Mouse (Mus musculus) gastrocnemius, postnatal 14 days (tissue): ENCODE data around the gene Chl1. TPM values are rescaled to one million over a fixed set of nuclear protein-coding genes. Genes with fewer than 3 reads are reported as not detected.

Source experiments
- DNase-seq: peaks from one replicate; pipeline ENCODE4 v3.0.0; 2021; ENCODE audit warnings: mixed read lengths
- intact Hi-C: fragments of 180-260 bp; cut with DNase I; formaldehyde crosslinking; loops from one replicate; pipeline ENCODE4 v1.15.1; 2025; ENCODE audit warnings: low total_unique reads
- total RNA-seq, 2 experiments: library from RNA; stranded (reverse); gene quantifications; 2 replicates each; pipeline ENCODE4 v1.2.3; 2021

The Chl1 gene
- total RNA-seq, 2 experiments from 2014 or later, result 1.1 to 1.3 TPM

DNA sequence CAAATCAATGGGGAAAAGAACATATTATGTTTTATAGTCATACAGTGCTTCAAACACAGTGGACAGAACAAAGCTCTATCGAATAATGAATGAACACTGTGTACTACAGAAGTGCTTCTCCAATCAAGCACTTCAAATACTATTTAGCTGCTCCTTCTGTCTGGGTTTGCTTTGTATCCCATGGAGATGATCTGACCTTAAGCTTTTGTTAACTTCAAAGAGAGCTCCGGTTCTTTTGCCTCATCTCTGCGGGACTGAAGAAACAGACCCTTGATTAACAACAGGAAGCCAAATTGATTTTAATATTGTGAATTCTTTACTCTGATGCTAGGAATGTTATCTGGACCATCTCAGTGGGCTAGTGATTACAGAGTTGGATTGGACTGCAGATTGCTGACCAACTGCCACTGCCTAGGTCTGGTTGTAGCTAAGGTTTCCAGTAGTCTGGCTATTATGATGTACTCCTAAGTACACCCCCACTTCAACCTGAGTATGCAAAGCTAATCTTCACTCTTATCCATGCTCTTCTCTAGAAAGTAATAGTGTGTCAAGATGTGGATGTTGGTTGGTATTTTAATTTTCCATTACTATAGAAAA is 111.8 kb downstream of the Chl1 start:
- intact Hi-C loops, result no loop called here

DNA sequence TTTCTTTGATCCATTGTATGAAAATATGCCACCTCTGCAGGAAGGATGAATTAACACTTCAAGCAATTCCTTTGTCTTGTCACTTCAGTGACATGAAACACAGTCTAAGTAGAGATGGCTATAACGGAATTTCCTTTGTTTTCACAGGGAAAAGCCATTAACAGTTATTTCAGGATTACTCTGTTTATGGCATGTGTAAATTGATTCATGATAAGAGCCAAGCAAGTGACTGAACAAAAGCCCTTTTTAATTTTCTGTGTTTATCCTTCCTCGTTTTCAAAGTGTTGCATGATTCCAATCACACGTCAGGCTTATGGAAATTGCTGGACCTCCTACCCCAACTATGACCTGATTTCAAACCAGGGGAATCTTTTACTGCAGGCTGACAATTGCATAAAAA is 122.5 kb downstream of the Chl1 start:
- intact Hi-C loops, result no loop called here
- DNase-seq, result no peak

More for the DNA sequence above, 111.8 kb downstream of the Chl1 start:
- no peak for DNase-seq

DNA sequence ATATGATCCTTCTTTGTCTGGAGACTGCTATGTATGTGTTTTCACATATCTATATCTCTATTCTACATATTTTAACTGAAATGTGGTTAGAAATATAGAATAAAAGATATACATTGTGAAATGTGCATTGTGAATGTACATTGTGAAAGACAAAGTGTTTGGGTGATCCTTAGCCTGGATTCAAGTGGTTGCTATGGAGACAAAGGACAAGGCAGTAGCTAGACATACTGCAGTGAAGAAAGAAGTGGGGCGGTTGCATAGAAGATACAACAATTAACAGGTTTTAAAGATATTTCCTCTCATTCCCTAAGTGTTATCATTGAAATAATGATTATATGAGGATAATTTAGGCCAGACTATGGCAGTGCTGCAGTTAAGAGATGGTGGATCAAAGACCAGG is 146.4 kb downstream of the Chl1 start:
- DNase-seq, result no peak
- intact Hi-C loops, result no loop called here

DNA sequence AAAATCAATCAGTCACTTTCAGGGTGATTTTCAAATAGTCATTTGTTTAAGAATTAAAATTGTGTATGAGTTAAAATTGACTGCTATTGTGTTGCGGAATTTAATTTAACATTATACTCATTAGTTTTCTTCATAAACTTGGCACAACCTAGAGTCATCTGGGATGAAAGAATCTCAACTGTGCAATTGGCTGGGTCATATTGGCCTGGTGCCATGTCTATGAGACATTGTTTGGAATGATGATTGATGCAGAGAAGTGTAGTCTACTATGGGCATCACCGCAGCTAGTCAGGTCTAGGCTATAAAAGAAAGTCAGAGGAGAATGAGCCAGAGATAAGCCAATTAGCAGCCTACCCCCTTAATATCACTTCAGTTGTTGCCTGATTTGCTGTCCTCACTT is 148.8 kb downstream of the Chl1 start:
- no peak for DNase-seq
- intact Hi-C loops, result no loop called here

DNA sequence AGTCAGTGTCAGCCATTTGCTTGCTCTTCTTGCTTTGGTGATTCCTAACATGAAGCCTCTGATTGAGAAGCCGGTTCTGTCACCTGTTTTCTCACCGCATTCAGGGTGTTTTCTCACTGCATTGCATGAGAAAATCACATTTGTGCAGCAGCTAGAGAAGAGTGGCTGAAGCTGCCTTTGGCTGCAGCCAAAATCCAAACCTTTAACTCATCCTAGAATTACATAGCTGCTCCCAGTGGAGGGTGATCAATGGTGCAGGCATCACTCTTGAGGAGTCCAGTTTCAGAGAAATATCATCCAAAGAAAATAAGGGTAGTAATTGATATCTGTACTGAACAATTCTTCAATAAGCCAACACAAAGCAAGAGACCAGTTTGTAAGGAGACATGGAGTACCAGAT is 154.8 kb downstream of the Chl1 start:
- intact Hi-C loops, result no loop called here
- no peak for DNase-seq

DNA sequence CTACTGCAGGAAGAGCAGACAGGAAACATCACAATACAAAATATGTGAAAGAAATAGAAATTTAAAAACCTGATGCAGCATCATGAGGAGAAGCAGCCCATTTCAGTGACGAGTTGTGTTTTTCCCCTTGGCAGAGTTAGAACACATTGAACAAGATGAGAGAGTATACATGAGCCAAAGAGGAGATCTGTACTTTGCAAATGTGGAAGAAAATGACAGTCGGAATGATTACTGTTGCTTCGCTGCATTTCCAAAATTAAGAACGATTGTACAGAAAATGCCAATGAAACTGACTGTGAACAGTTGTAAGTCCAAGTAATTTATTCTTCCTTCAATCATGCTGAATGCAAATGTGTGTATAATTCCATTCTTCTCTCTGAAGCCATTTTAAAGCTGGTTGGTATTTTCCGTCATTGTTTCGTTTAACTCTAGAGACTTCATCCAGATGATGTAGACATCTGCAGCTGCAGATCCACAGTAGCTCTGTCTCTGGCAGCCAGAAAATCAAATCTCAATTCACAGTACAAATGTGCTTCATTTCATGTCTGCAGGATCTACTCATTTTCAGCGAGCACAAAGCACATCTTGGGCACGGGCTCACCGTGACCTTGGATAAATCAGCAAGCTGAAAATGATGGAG is 155.4 kb downstream of the Chl1 start:
- intact Hi-C loops, result no loop called here
- DNase-seq, result no peak

DNA sequence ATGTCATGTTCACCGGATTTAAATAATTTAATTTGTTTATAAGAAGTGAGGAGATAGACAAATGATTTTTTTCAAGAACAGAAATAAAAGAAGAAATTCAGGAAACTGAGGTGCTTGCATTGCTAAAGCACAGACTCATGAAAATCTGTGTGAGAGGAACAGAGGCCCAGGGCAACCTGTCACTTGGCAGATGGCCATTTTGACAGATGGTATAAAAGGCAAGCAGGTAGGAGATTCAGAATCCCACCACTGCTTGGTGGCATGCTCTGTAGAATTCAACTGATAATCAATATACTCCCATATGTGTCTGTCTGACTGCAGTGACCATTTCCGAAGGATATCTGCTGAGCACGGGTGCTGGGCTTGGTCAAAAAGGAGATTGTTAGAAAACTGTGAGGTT is 162.7 kb downstream of the Chl1 start:
- DNase-seq, result no peak
- intact Hi-C loops, result no loop called here

DNA sequence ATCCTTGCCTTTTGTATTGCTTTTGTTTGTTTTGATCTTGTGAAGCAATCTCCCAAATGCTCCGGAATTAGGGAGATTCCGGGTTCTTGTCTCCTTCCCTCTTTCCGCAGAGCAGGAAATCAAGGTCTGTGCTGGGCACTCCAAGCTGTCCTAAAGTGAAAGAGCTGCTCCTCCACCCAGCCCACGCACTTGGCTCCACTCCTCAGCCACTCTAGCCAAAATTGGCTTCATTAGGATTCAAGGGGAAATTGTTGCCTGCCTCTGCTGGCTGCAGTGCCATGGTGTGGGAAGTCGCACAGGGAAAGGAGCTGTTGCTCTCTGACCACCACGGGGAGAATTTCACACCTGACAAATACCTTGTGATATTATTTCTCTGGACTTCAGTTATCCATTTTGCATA is 163.9 kb downstream of the Chl1 start:
- DNase-seq, result peak; percentile 32
- intact Hi-C loops, result no loop called here

DNA sequence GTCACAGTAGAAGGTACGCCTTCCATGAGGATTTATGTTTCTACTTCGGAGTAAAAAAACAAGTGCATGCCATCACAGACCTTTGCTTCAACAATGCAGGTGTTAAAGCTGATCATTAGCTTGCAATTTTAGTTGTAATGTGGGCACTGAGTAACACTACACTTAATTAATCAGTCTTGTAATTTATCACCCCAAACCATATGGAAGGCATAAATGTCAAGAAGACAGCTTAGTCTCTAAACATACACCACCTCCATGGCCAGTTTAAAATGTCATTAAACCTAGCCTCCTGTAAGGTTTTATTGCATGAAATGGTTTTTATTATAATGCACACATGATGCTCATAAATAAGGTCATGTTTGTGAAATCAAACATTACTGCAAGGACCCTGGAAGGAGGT is 164.8 kb downstream of the Chl1 start:
- intact Hi-C loops, result no loop called here
- DNase-seq, result no peak

DNA sequence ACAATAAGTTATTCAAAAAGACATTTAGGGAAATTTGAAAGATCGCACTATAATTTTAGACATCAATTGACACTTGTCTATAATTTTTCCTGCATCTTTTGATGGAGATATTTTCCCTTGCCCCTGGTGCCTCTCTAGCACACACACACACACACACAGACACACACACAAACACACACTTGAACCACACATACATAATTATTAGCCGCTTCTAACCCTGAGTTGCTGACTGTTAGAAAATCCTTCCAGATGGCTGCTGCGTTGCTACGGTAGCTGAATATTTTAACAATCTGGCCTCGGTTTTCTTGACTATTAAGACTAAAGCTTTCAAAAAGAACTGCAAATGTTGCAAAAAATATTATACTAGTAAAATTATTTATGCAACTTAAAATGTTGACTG is 166.3 kb downstream of the Chl1 start:
- DNase-seq, result no peak
- intact Hi-C loops, result no loop called here

DNA sequence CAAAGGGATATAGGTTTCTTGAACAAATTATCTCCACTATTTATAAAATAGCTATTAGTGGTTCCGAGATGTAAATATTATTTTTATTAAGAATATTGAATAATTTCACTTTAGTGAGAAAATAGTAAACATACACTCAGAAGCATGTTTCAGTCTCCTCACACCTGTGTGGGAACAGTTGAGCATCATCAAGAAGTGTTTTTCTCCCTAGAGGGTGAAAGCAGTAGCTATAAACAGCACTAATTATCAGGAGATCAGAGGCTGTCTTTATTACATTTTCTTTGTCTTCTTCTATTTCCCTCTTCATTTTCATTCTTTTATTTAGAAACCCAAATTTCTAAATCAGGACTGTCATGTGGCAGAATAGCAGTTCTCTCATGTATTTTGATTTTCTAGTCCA is 166.7 kb downstream of the Chl1 start:
- intact Hi-C loops, result no loop called here
- DNase-seq, result no peak

DNA sequence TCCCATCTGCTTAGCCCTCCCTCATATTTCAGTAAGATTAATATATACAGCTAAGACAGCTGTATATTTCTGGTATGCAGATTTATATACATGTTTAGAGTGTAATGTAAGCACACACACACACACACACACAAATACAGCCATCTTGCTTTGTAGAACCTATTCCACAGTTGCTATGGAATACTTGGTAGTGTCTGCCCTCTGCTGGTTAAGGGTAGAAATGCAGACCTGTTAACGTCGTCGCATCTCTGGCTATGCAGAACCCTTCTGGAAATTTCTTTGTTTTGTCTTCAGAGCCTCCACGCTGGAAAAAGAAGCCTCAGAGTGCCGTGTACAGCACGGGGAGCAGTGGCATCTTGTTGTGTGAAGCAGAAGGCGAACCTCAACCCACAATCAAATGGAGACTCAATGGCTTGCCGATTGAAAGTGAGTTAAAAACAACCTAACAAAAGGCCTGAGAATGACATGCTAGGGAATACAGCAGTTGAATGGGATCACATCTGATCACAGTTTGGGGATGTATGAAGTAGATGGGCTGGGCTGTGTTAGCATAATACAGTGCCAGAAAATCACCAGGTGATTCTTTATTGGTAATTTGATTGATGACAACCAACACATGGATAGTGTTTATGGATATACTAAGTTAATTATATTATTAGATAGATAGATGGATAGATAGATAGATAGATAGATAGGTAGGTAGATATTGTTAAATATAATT is 172.6 kb downstream of the Chl1 start:
- intact Hi-C loops, result loop anchor here (5.0 kb wide), 1 partner anchor 376 kb away; no protein-coding TSS in a partner anchor
- DNase-seq, result peak; percentile 9

DNA sequence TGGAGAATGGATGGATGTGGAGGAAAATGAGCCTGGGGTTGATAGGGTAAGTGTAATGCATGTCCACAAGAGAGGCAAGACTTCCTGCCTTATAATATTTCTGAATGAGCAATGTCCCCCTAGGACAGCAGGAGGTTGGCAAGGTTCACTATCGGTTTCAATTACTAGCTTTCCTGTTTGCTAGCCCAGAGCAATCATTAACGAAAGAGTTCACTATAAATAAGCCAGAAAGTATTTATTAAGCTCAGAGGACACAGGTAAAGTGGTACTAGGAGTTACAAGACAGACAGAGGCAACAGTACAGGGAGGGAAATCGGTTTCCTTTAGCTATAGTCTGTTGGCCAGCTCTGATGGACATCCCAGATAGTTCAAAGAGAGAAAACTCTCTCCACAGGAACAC is 182.1 kb downstream of the Chl1 start:
- intact Hi-C loops, result no loop called here
- DNase-seq, result no peak

DNA sequence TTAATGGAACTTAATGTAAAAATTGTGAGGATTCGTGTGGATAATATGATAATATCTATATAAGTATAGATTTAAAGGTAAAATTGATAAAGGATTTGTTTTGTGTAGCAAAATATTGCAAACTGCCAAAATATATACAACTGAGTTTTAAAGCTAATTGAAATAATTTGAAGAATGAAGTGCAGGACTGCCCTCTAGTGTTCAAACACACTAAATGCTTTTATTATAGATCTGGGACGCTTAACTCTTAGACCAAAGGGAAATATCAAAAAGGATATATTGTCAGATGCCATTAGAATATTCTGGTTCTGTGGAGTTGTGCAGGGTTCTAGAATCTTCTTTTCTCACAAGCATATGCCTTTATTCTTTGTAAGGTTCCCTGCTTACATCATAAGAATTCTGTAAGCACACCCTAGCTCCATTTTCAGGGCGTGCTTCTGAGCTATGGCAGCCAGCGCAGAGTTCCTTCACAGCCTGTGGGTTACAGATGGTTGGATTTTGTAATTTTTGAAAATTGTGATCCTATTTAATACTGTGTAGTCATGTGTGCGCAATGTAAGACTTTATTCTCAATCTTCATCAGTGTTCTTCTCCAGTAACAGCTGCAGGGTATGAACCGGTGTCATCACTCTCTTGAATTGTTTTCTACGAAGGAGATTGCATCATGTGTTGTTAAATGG is 187.1 kb downstream of the Chl1 start:
- intact Hi-C loops, result no loop called here
- DNase-seq, result no peak

DNA sequence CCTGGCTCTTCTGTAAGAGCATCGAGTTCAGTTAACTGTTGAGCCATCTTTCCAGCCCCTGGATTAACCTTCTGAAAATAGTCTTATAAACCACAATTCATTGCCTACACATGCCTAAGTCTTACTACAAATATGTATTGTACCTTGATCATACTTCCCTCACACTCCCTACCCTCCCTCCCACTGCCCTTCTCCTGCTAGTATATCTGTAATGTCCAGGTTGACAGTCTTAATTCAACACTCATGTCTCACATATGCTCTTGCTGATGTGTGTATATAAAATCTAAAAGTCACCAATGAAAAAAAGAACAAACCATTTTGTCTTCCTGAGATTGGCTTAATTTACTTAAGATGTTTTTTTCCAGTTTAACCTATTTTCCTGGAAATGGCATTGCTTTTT is 189.1 kb downstream of the Chl1 start:
- no peak for DNase-seq
- intact Hi-C loops, result no loop called here

DNA sequence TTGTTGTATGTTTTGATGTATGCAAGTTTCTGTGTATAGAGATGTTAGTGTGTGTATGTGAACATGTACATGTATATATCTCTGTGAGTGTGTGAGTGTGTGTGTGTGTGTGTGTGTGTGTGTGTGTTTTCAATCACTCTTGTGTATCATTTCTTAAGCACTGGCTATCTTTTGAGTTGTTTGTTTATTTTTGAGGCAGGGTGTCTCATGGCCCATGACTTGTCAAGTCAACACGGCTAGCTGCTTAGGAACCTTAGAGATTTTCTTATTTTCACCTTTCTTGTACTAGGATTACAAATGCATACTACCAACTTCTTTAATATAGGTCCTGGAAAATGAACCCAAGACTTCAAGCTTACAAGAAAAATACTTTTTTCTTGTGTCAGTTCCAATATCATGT is 189.5 kb downstream of the Chl1 start:
- intact Hi-C loops, result no loop called here
- no peak for DNase-seq

DNA sequence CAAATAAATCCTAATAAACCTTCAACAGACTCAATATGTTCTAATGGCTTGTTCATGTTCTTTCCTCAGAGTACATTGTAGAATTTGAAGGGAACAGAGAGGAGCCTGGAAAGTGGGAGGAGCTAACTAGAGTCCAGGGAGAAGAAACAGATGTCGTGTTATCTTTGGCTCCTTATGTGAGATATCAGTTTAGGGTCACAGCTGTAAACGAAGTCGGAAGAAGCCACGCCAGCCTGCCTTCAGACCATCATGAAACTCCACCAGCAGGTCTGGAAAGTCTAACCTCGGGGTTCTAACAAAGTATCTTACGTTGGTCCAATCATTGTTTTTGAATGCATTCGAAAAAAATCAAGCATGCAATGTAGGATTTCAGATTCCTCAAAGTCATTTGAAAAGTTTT is 189.9 kb downstream of the Chl1 start:
- intact Hi-C loops, result no loop called here
- DNase-seq, result no peak

DNA sequence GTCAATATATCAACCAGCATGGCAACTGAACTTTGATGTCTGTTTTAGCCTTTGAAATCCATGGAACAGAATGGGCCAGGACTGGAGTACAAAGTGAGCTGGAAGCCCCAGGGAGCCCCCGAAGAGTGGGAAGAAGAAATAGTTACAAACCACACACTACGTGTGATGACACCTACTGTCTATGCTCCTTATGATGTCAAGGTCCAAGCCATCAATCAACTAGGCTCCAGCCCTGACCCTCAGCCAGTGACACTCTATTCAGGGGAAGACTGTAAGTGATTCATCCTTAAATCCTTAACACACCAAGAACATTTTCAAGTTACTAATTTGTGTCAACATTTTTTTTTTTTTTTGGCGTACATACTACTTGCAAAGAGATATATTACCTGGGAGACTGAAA is 196.0 kb downstream of the Chl1 start:
- DNase-seq, result no peak
- intact Hi-C loops, result no loop called here

DNA sequence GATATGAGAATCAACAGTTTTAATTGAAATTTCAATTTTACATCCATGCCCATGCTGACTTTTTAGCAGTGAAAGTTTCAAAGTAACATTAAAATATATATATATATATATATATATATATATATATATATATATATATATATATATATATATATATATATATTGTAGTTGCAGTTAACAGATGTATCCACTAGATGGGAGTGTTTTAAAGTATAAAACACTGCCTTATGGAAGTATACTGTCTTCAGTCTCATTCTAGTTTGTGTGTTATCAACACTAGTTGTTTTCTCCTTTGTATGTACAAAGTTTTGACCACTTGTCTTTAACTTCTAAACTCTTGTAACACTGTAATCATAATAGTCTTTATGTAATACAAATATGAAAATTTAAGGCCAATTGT is 228.9 kb downstream of the Chl1 start:
- intact Hi-C loops, result no loop called here
- DNase-seq, result no peak

DNA sequence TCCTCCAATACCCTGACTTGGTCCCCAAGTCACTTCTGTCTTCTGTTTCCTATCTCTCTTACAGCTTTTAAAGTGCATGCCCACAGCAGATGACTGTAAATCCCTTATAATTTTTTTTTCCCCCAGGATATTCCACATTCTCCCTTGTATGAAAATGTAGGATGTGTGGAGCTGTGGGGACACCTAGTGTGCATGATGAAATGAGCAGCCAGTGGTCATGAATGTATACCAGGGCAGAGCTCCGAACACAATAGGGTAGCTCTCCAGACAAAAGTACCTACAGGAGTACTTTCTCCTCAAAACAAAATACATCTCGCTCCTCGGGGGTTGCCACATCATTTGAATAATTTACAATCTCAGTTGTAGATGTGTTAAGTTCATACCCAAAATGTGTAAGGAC is 232.4 kb downstream of the Chl1 start:
- intact Hi-C loops, result no loop called here
- DNase-seq, result no peak

DNA sequence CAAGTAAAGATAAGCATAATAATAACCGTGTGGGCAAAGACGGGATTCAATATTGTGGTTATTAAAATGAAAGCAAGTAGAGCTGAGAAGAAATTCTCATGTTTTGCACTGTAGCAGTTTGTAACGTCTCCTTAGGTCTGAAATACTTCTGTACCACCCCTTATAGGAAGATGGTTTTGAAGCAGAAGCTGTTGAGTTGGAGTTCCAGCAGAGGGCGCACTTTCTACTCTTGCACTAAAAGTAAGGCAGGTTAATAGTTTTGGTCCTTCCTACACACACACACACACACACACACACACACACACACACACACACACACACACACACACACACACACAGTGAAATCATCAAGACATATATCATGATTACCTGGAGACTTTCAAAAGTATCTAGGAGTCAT is 235.7 kb downstream of the Chl1 start:
- DNase-seq, result no peak
- intact Hi-C loops, result no loop called here
